Mouse (Mus musculus): ENCODE measurements around the gene Pik3r2.

DNA sequence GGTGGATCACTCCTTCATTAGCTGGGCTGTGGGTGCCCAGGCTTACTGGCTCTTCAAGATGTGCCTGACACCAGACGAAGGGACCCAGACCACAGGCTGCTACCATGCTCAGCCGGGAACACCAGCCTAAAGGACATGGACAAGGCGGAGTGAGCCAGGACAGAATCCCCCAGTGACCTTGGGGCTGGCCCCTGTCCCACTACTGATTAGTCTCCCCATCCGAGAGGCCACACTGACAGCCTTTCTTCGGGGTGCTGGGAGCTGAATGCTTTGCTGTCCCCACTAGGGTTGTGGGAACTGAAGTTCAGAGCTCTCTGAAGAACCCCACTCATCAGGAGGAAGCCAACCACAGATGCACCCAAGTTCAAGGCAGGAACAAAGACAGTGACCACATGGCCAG lies 1.3 kb downstream of the Pik3r2 start:
- TF ChIP-seq CTCF (IDR thresholded peaks at IDR 0.05; ENCODE audit: control insufficient read depth, insufficient read depth, insufficient read length) (no peak), USF1 (IDR thresholded peaks at IDR 0.05; ENCODE audit: low read depth) (no peak)
